ENCODE assay signal across 9 mouse cellular contexts in genomic region chr15:80288036-80288435, GRCm38 (mm10). TPM values are rescaled to one million over a fixed set of nuclear protein-coding genes. Genes with fewer than 3 reads are reported as not detected.
DNase-seq lines count a peak whose midpoint lies in the region; ATAC-seq and TF ChIP-seq lines count a peak whose summit lies in the region.
"Had no signal": no experiment of that assay in that cellular context is flagged by ENCODE, and none has a peak within 500 bp of the region (broad histone marks: within the 10 kb centered on the region; RNA-seq: fewer than 3 reads in every experiment).

No protein-coding gene starts in this region.

- peaks cover 27% of the 10 kb centered on the region for H3K27me3 ChIP-seq in forebrain, postnatal 0 days (ENCODE audit: insufficient read depth, low read length)
- peaks cover 30% of the 10 kb centered on the region for H3K27me3 ChIP-seq in midbrain, embryonic 14.5 days (ENCODE audit: control insufficient read depth, insufficient read depth, low read length)

- intact Hi-C loops in left cerebral cortex, postnatal 14 days (cut with DNase I): loop anchor here (5.0 to 10.0 kb wide), 3 partner anchors 197 to 404 kb away; no protein-coding TSS in a partner anchor
- intact Hi-C loops in heart, postnatal 14 days (cut with DNase I): loop anchor here (5.0 to 10.0 kb wide), 2 partner anchors 197 to 404 kb away; no protein-coding TSS in a partner anchor

- peak; percentile 23 to 36 for DNase-seq in left cerebral cortex, adult 18-20 months (ENCODE audit: low spot score in 2 of 2)
- DNase-seq in left cerebral cortex, postnatal 14 days (ENCODE audit: low spot score in 2 of 2): no peak
- peak; percentile 73 to 74 for DNase-seq in cerebellum, postnatal 14 days
- DNase-seq in forebrain, postnatal 0 days: no peak
- peak; percentile 45 for DNase-seq in midbrain, embryonic 14.5 days
- no peak for DNase-seq in urinary bladder, postnatal 4 days (ENCODE audit: low spot score in 2 of 2)
- DNase-seq in urinary bladder, postnatal 14 days (ENCODE audit: low spot score): no peak
- DNase-seq in heart, postnatal 14 days: no peak

- peak overlapping the region; percentile 77 for H3K4me2 ChIP-seq in forebrain, postnatal 0 days (ENCODE audit: low read depth)
- peak overlapping the region; percentile 85 for H3K4me2 ChIP-seq in midbrain, embryonic 14.5 days (ENCODE audit: low read length)

- H3K9me3 ChIP-seq in forebrain, postnatal 0 days (ENCODE audit: low read length): no peaks in the 10 kb centered on the region
- no peaks in the 10 kb centered on the region for H3K9me3 ChIP-seq in midbrain, embryonic 14.5 days (ENCODE audit: control insufficient read depth, low read length)

- WGBS in forebrain, postnatal 0 days: 3% methylated on average over 23 of the region's 23 CpGs
- WGBS in midbrain, embryonic 14.5 days: 1% methylated on average over 23 of the region's 23 CpGs

- TF ChIP-seq CTCF in forebrain, postnatal 0 days (IDR thresholded peaks at IDR 0.05; ENCODE audit: low read depth): no peak

- peak overlapping the region; percentile 72 for H3K4me3 ChIP-seq in forebrain, postnatal 0 days (ENCODE audit: low read depth, low read length)
- peak overlapping the region; percentile 55 for H3K4me3 ChIP-seq in midbrain, embryonic 14.5 days (replicated peaks; ENCODE audit: low read depth, low read length)

- peak overlapping the region; percentile 69 for H3K9ac ChIP-seq in forebrain, postnatal 0 days
- H3K9ac ChIP-seq in midbrain, embryonic 14.5 days (replicated peaks; ENCODE audit: low read length): peak overlapping the region; percentile 70

- ATAC-seq in forebrain, postnatal 0 days: no peak
- no peak for ATAC-seq in midbrain, embryonic 14.5 days (ENCODE audit: low FRiP score, low TSS enrichment)

- no peaks in the 10 kb centered on the region for H3K36me3 ChIP-seq in forebrain, postnatal 0 days (ENCODE audit: insufficient read depth)
- no peaks in the 10 kb centered on the region for H3K36me3 ChIP-seq in midbrain, embryonic 14.5 days (ENCODE audit: control insufficient read depth, insufficient read depth, low read length)

- H3K27ac ChIP-seq in forebrain, postnatal 0 days (ENCODE audit: low read depth, low read length): no peak overlapping the region
- no peak overlapping the region for H3K27ac ChIP-seq in midbrain, embryonic 14.5 days (replicated peaks; ENCODE audit: low read depth, low read length)

- H3K4me1 ChIP-seq in forebrain, postnatal 0 days (ENCODE audit: insufficient read depth): no peaks in the 10 kb centered on the region
- H3K4me1 ChIP-seq in midbrain, embryonic 14.5 days (ENCODE audit: control insufficient read depth, insufficient read depth, low read length): 0 out of 2 replicates have a peak, but pooled peaks cover 6% of the 10 kb centered on the region

RNA-seq across cellular contexts. Expression of gene Cacna1i, which starts 1.0 kb away (rescaled TPM):
- total RNA-seq in left cerebral cortex, adult 18-20 months (2021): 10 to 100 TPM; 58.9 to 60.7 TPM
- 100 to 1,000 TPM in 1 of 2 experiments, 10 to 100 TPM in 1; 85.0 to 100 TPM for total RNA-seq in left cerebral cortex, postnatal 14 days (2021)
- total RNA-seq in forebrain, postnatal 0 days (2014; rRNA removed): 11.1 and 12.5 TPM in 2 replicates
- 0.34 and 0.58 TPM in 2 replicates for polyA plus RNA-seq in forebrain, postnatal 0 days (2015; fragmentation: Nextera tagmentation; extraction: Ambion mirVana)
- polyA plus RNA-seq in midbrain, embryonic 14.5 days (2014; fragmentation: Nextera tagmentation; extraction: Ambion mirVana): 0.75 and 1.5 TPM in 2 replicates
- total RNA-seq in heart, postnatal 14 days (2021): under 1 TPM in 1 of 2 experiments, not detected in 1; 0.10 TPM

RNA-seq across cellular contexts. Expression of gene Rps19bp1, which starts 23.9 kb away (rescaled TPM):
- 10 to 100 TPM; 41.9 to 42.4 TPM for total RNA-seq in left cerebral cortex, adult 18-20 months (2021)
- 10 to 100 TPM; 41.9 to 42.6 TPM for total RNA-seq in left cerebral cortex, postnatal 14 days (2021)
- 38.7 and 56.6 TPM in 2 replicates for total RNA-seq in forebrain, postnatal 0 days (2014; rRNA removed)
- polyA plus RNA-seq in forebrain, postnatal 0 days (2015; fragmentation: Nextera tagmentation; extraction: Ambion mirVana): 84.7 and 98.9 TPM in 2 replicates
- polyA plus RNA-seq in midbrain, embryonic 14.5 days (2014; fragmentation: Nextera tagmentation; extraction: Ambion mirVana): 73.9 and 100 TPM in 2 replicates
- total RNA-seq in heart, postnatal 14 days (2021): 10 to 100 TPM; 17.8 to 18.8 TPM

RNA-seq across cellular contexts. Expression of gene Atf4, which starts 33.1 kb away (rescaled TPM):
- total RNA-seq in left cerebral cortex, adult 18-20 months (2021): 100 to 1,000 TPM; 126 to 133 TPM
- total RNA-seq in left cerebral cortex, postnatal 14 days (2021): 10 to 100 TPM; 93.4 TPM
- total RNA-seq in forebrain, postnatal 0 days (2014; rRNA removed): 163 and 164 TPM in 2 replicates
- polyA plus RNA-seq in forebrain, postnatal 0 days (2015; fragmentation: Nextera tagmentation; extraction: Ambion mirVana): 103 and 109 TPM in 2 replicates
- polyA plus RNA-seq in midbrain, embryonic 14.5 days (2014; fragmentation: Nextera tagmentation; extraction: Ambion mirVana): 114 and 122 TPM in 2 replicates
- 10 to 100 TPM; 83.7 to 91.1 TPM for total RNA-seq in heart, postnatal 14 days (2021)

RNA-seq across cellular contexts. Expression of gene AC140267.1, which starts 52.4 kb away (rescaled TPM):
- 10 to 100 TPM; 19.0 to 19.4 TPM for total RNA-seq in left cerebral cortex, adult 18-20 months (2021)
- total RNA-seq in left cerebral cortex, postnatal 14 days (2021): 10 to 100 TPM; 18.7 to 25.4 TPM
- total RNA-seq in forebrain, postnatal 0 days (2014; rRNA removed): not detected in 2 replicates
- polyA plus RNA-seq in forebrain, postnatal 0 days (2015; fragmentation: Nextera tagmentation; extraction: Ambion mirVana): not detected in 2 replicates
- 2.1 TPM in 1 of 2 replicates, not detected in the other for polyA plus RNA-seq in midbrain, embryonic 14.5 days (2014; fragmentation: Nextera tagmentation; extraction: Ambion mirVana)
- 10 to 100 TPM in 1 of 2 experiments, 1 to 10 TPM in 1; 3.4 to 24.9 TPM for total RNA-seq in heart, postnatal 14 days (2021)
- total RNA-seq: liver, adult 2 months had no signal
- polyA plus RNA-seq: liver, adult 2 months had no signal

RNA-seq across cellular contexts. Expression of gene Mief1, which starts 54.2 kb away (rescaled TPM):
- 10 to 100 TPM; 34.1 to 35.3 TPM for total RNA-seq in left cerebral cortex, adult 18-20 months (2021)
- total RNA-seq in left cerebral cortex, postnatal 14 days (2021): 10 to 100 TPM; 30.7 to 31.4 TPM
- total RNA-seq in forebrain, postnatal 0 days (2014; rRNA removed): 28.1 and 37.0 TPM in 2 replicates
- polyA plus RNA-seq in forebrain, postnatal 0 days (2015; fragmentation: Nextera tagmentation; extraction: Ambion mirVana): 13.5 and 20.0 TPM in 2 replicates
- 28.1 and 41.7 TPM in 2 replicates for polyA plus RNA-seq in midbrain, embryonic 14.5 days (2014; fragmentation: Nextera tagmentation; extraction: Ambion mirVana)
- 10 to 100 TPM; 31.0 to 33.0 TPM for total RNA-seq in heart, postnatal 14 days (2021)

Comparison
In these comparisons a context has a peak if more than half of its experiments do, and no peak if none do; other contexts are left out.
1. DNase-seq: peak in left cerebral cortex, adult 18-20 months (2 of 2), cerebellum, postnatal 14 days (2 of 2) and midbrain, embryonic 14.5 days (single experiment); none in left cerebral cortex, postnatal 14 days (0 of 2), forebrain, postnatal 0 days (single experiment), urinary bladder, postnatal 4 days (0 of 2), urinary bladder, postnatal 14 days (single experiment) and heart, postnatal 14 days (0 of 2).
2. RNA of gene Cacna1i, which starts 1.0 kb away (total RNA-seq): 85.0 to 100 TPM in left cerebral cortex, postnatal 14 days, 58.9 to 60.7 TPM in left cerebral cortex, adult 18-20 months and 11.1 to 12.5 TPM in forebrain, postnatal 0 days; 0.10 TPM in heart, postnatal 14 days; every median in the first group is over 10 times any median in the second.